Mouse (Mus musculus): Measurements from ENCODE around the gene Sorcs3. TPM values are rescaled to one million over a fixed set of nuclear protein-coding genes. Genes with fewer than 3 reads are reported as not detected.

The Sorcs3 gene
- polyA plus RNA-seq, 1 experiment: 1.1 TPM

GRCm38 (mm10) chr19:48725851-48726419, 520.1 kb downstream of the Sorcs3 start:
- H3K27ac ChIP-seq (ENCODE audit: control insufficient read depth, insufficient read depth, low read depth, low read length, poor library complexity): no peak overlapping the region
- TF ChIP-seq CTCF (IDR thresholded peaks at IDR 0.05; ENCODE audit: control insufficient read depth, insufficient read depth, low read length) (no peak), POLR2A (IDR thresholded peaks at IDR 0.05; ENCODE audit: borderline replicate concordance, control insufficient read depth, low read depth, low read length) (no peak)
- 70% methylated on average over 6 of the region's 6 CpGs for WGBS
- H3K4me1 ChIP-seq (ENCODE audit: control insufficient read depth, insufficient read depth, low read length): no peaks in the 10 kb centered on the region
- H3K4me3 ChIP-seq (replicated peaks; ENCODE audit: control insufficient read depth, low read depth, low read length): no peak overlapping the region

GRCm38 (mm10) chr19:48727048-48727447, 521.2 kb downstream of the Sorcs3 start:
- TF ChIP-seq CTCF (IDR thresholded peaks at IDR 0.05; ENCODE audit: control insufficient read depth, insufficient read depth, low read length): no peak
- TF ChIP-seq POLR2A (IDR thresholded peaks at IDR 0.05; ENCODE audit: borderline replicate concordance, control insufficient read depth, low read depth, low read length): no peak
- Histone ChIP-seq H3K4me3 (replicated peaks; ENCODE audit: control insufficient read depth, low read depth, low read length) (no peak overlapping the region), H3K27ac (ENCODE audit: control insufficient read depth, insufficient read depth, low read depth, low read length, poor library complexity) (no peak overlapping the region), H3K4me1 (ENCODE audit: control insufficient read depth, insufficient read depth, low read length) (no peaks in the 10 kb centered on the region)
- WGBS: 82% methylated on average over 3 of the region's 3 CpGs

- TF ChIP-seq CTCF (IDR thresholded peaks at IDR 0.05; ENCODE audit: control insufficient read depth, insufficient read depth, low read length): no peak
- TF ChIP-seq POLR2A (IDR thresholded peaks at IDR 0.05; ENCODE audit: borderline replicate concordance, control insufficient read depth, low read depth, low read length): no peak
- no peaks in the 10 kb centered on the region for H3K4me1 ChIP-seq (ENCODE audit: control insufficient read depth, insufficient read depth, low read length)
These were observed 521.8 kb downstream of the Sorcs3 start for GRCm38 (mm10) chr19:48727601-48728000.

GRCm38 (mm10) chr19:48731731-48732130, 525.9 kb downstream of the Sorcs3 start:
- WGBS: 88% methylated on average over 10 of the region's 10 CpGs
- TF ChIP-seq POLR2A (IDR thresholded peaks at IDR 0.05; ENCODE audit: borderline replicate concordance, control insufficient read depth, low read depth, low read length): no peak
- no peaks in the 10 kb centered on the region for H3K4me1 ChIP-seq (ENCODE audit: control insufficient read depth, insufficient read depth, low read length)
- H3K27ac ChIP-seq (ENCODE audit: control insufficient read depth, insufficient read depth, low read depth, low read length, poor library complexity): no peak overlapping the region
- no peak overlapping the region for H3K4me3 ChIP-seq (replicated peaks; ENCODE audit: control insufficient read depth, low read depth, low read length)

More at GRCm38 (mm10) chr19:48727601-48728000, 521.8 kb downstream of the Sorcs3 start:
- H3K27ac ChIP-seq (ENCODE audit: control insufficient read depth, insufficient read depth, low read depth, low read length, poor library complexity): no peak overlapping the region
- no peak overlapping the region for H3K4me3 ChIP-seq (replicated peaks; ENCODE audit: control insufficient read depth, low read depth, low read length)
- 86% methylated on average over 5 of the region's 5 CpGs for WGBS

- 70% methylated on average over 4 of the region's 4 CpGs for WGBS
- Histone ChIP-seq H3K4me1 (ENCODE audit: control insufficient read depth, insufficient read depth, low read length) (no peaks in the 10 kb centered on the region), H3K4me3 (replicated peaks; ENCODE audit: control insufficient read depth, low read depth, low read length) (no peak overlapping the region), H3K27ac (ENCODE audit: control insufficient read depth, insufficient read depth, low read depth, low read length, poor library complexity) (no peak overlapping the region)
- no peak for TF ChIP-seq CTCF (IDR thresholded peaks at IDR 0.05; ENCODE audit: control insufficient read depth, insufficient read depth, low read length)
- TF ChIP-seq POLR2A (IDR thresholded peaks at IDR 0.05; ENCODE audit: borderline replicate concordance, control insufficient read depth, low read depth, low read length): no peak
These were observed 528.5 kb downstream of the Sorcs3 start for GRCm38 (mm10) chr19:48734370-48734769.

GRCm38 (mm10) chr19:48737554-48737953, 531.7 kb downstream of the Sorcs3 start:
- whole genome bisulfite sequencing: 49% methylated on average over 2 of the region's 2 CpGs
- TF ChIP-seq POLR2A (IDR thresholded peaks at IDR 0.05; ENCODE audit: borderline replicate concordance, control insufficient read depth, low read depth, low read length): no peak
- no peak for TF ChIP-seq CTCF (IDR thresholded peaks at IDR 0.05; ENCODE audit: control insufficient read depth, insufficient read depth, low read length)
- no peak overlapping the region for H3K27ac ChIP-seq (ENCODE audit: control insufficient read depth, insufficient read depth, low read depth, low read length, poor library complexity)
- H3K4me1 ChIP-seq (ENCODE audit: control insufficient read depth, insufficient read depth, low read length): no peaks in the 10 kb centered on the region
- no peak overlapping the region for H3K4me3 ChIP-seq (replicated peaks; ENCODE audit: control insufficient read depth, low read depth, low read length)

- H3K27ac ChIP-seq (ENCODE audit: control insufficient read depth, insufficient read depth, low read depth, low read length, poor library complexity): no peak overlapping the region
- TF ChIP-seq POLR2A (IDR thresholded peaks at IDR 0.05; ENCODE audit: borderline replicate concordance, control insufficient read depth, low read depth, low read length) (no peak), CTCF (IDR thresholded peaks at IDR 0.05; ENCODE audit: control insufficient read depth, insufficient read depth, low read length) (no peak)
- H3K4me1 ChIP-seq (ENCODE audit: control insufficient read depth, insufficient read depth, low read length): no peaks in the 10 kb centered on the region
- H3K4me3 ChIP-seq (replicated peaks; ENCODE audit: control insufficient read depth, low read depth, low read length): no peak overlapping the region
- 78% methylated on average over 9 of the region's 9 CpGs for WGBS
These were observed 549.3 kb downstream of the Sorcs3 start for GRCm38 (mm10) chr19:48755156-48755555.

GRCm38 (mm10) chr19:48756831-48757230, 551.0 kb downstream of the Sorcs3 start:
- H3K4me3 ChIP-seq (replicated peaks; ENCODE audit: control insufficient read depth, low read depth, low read length): no peak overlapping the region
- no peak for TF ChIP-seq POLR2A (IDR thresholded peaks at IDR 0.05; ENCODE audit: borderline replicate concordance, control insufficient read depth, low read depth, low read length)
- no peak for TF ChIP-seq CTCF (IDR thresholded peaks at IDR 0.05; ENCODE audit: control insufficient read depth, insufficient read depth, low read length)
- WGBS: 75% methylated on average over 6 of the region's 6 CpGs
- H3K4me1 ChIP-seq (ENCODE audit: control insufficient read depth, insufficient read depth, low read length): no peaks in the 10 kb centered on the region
- no peak overlapping the region for H3K27ac ChIP-seq (ENCODE audit: control insufficient read depth, insufficient read depth, low read depth, low read length, poor library complexity)

GRCm38 (mm10) chr19:48766524-48766923, 560.7 kb downstream of the Sorcs3 start:
- WGBS: 77% methylated on average over 2 of the region's 2 CpGs
- H3K4me1 ChIP-seq (ENCODE audit: control insufficient read depth, insufficient read depth, low read length): no peaks in the 10 kb centered on the region

More at GRCm38 (mm10) chr19:48766524-48766923, 560.7 kb downstream of the Sorcs3 start:
- TF ChIP-seq POLR2A (IDR thresholded peaks at IDR 0.05; ENCODE audit: borderline replicate concordance, control insufficient read depth, low read depth, low read length) (no peak), CTCF (IDR thresholded peaks at IDR 0.05; ENCODE audit: control insufficient read depth, insufficient read depth, low read length) (no peak)
- no peak overlapping the region for H3K4me3 ChIP-seq (replicated peaks; ENCODE audit: control insufficient read depth, low read depth, low read length)
- no peak overlapping the region for H3K27ac ChIP-seq (ENCODE audit: control insufficient read depth, insufficient read depth, low read depth, low read length, poor library complexity)
